Mouse (Mus musculus): ENCODE measurements around the gene Vcam1. TPM values are rescaled to one million over a fixed set of nuclear protein-coding genes. Genes with fewer than 3 reads are reported as not detected.

Vcam1 gene
- polyA plus RNA-seq (2015; fragmentation: Nextera tagmentation; extraction: Ambion mirVana), result 27.9 and 37.4 TPM in 2 replicates

DNA sequence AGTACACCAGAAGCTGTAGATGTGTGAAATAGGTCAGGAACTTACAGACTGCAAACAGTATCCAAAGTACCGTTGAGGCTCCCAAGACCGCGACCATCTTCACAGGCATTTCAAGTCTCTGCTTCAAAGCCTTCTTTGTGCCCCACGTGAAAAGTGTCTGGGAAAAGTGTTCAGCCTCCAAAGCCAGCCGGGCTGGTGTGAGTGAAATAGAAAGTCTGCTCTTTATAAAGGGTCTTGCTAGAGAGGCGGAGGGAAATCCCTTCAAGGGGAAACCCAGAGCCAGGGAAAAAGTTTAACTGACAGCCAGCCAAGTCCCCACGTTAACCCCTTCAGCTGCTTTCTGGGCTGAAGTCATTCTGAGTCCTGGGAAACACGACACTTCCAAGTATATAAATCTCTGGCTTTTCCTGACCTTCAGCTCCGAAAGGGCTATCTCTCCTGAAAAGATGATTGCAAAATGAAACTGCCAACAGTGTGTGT is at the start of gene Vcam1:
Gene Vcam1 (minus strand): TSS at position 430 of the 480 bp plus-strand sequence.
- Histone ChIP-seq H3K9ac (peak within 1 kb of the TSS; percentile 56), H3K27ac (replicated peaks) (peak within 1 kb of the TSS; percentile 70)

DNA sequence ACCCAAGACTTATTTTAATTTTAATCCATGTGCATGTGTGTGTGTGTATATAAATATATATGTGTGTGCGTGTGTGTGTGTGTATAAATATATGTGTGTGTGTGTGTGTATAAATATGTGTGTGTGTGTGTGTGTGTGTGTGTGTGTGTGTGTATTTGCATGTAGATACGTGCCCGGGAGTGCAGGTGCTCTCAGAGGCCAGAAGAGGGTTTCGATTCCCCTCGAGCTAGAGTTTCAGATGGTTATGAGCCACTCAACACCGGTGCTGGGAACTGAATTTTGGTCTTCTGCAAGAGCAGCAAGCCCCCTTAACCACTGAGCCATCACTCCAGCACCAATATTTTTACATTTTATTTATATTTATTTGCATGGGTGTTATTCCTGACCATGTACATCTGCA is 45.6 kb upstream of the Vcam1 start:
- Histone ChIP-seq H3K9me3 (no peaks in the 10 kb centered on the region), H3K4me3 (no peak overlapping the region), H3K4me2 (no peak overlapping the region), H3K27ac (replicated peaks) (no peak overlapping the region), H3K36me3 (no peaks in the 10 kb centered on the region), H3K4me1 (replicated peaks) (no peaks in the 10 kb centered on the region), H3K9ac (no peak overlapping the region), H3K27me3 (no peaks in the 10 kb centered on the region)
- 94% methylated on average over 6 of the region's 6 CpGs for WGBS
- ATAC-seq (ENCODE audit: low read depth), result no peak

More for the DNA sequence above, at the start of gene Vcam1:
- Histone ChIP-seq H3K27me3 (no peaks in the 10 kb centered on the region), H3K4me3 (peak within 1 kb of the TSS; percentile 35), H3K36me3 (no peaks in the 10 kb centered on the region), H3K9me3 (no peaks in the 10 kb centered on the region), H3K4me2 (peak within 1 kb of the TSS; percentile 47), H3K4me1 (replicated peaks) (peaks cover 22% of the 10 kb centered on the region)
- peak; percentile 73 for ATAC-seq (ENCODE audit: low read depth)
- 6% methylated on average over 9 of the region's 9 CpGs for WGBS

DNA sequence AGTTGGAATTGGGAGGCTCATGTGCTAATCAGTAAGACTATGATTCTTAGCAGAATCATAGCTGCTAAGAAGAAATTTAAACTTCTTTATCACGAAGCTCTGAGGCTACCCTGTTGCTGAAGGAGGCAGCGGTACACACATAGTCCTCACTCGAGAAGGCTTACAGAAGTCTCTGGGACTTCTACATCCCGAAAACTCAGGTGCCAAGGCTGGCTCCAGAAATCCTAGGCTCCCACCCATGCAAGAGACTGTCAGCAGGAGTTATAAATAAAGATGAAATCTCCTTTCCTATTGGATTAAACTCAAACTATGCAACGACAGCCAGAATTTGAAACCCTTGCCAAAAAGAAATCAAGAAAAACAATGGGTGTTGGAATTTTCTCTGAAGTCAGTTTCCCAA is 42.0 kb upstream of the Vcam1 start:
- H3K27me3 ChIP-seq, result no peaks in the 10 kb centered on the region
- ATAC-seq (ENCODE audit: low read depth), result no peak
- 87% methylated on average over 5 of the region's 5 CpGs for WGBS
- H3K36me3 ChIP-seq, result no peaks in the 10 kb centered on the region
- H3K4me1 ChIP-seq (replicated peaks), result no peaks in the 10 kb centered on the region
- H3K9ac ChIP-seq, result no peak overlapping the region
- no peak overlapping the region for H3K4me3 ChIP-seq
- no peak overlapping the region for H3K27ac ChIP-seq (replicated peaks)
- H3K9me3 ChIP-seq, result no peaks in the 10 kb centered on the region
- H3K4me2 ChIP-seq, result no peak overlapping the region

DNA sequence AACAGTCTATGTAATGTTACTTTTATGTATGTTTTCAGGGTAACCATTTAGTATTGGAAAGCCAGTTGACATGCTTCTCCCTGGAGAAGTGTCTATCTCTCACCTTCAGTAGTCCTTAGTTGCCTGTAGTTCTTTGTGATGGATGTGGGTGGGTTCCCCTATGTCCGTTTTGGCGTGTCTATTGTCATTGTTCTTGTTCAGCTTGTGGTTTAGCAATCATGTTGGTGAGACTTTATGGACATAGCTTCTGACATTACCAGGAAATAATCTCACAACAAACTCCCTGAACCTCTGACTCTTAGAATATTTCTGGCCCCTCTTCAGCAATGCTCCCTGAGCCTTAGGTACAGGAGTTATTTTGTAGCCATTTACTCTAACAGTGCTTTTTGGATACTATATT is 38.6 kb upstream of the Vcam1 start:
- Histone ChIP-seq H3K4me2 (no peak overlapping the region), H3K9ac (no peak overlapping the region), H3K4me3 (no peak overlapping the region), H3K27me3 (no peaks in the 10 kb centered on the region), H3K9me3 (no peaks in the 10 kb centered on the region), H3K36me3 (no peaks in the 10 kb centered on the region), H3K27ac (replicated peaks) (no peak overlapping the region), H3K4me1 (replicated peaks) (no peaks in the 10 kb centered on the region)
- no peak for ATAC-seq (ENCODE audit: low read depth)
- 82% methylated on average over 2 of the region's 2 CpGs for WGBS

DNA sequence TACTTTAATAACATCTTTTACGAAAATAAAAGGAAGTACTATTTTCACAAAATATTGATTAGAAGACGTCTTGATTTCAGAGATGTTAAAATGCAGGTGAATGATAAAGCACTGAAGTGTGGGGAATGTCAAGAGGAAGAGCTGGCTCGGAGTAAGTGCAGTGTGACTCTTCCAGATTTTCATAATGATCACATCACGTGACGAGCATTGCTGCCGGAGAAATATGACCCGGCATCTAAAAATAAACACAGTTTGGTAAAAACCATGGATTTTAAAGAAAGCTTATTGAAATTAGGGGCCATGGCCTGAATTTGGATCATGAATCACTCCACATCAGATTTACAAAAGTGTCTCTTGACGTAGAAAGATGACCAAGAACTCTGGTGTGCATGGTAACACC is 36.8 kb upstream of the Vcam1 start:
- Histone ChIP-seq H3K9me3 (no peaks in the 10 kb centered on the region), H3K36me3 (no peaks in the 10 kb centered on the region), H3K4me2 (no peak overlapping the region), H3K27me3 (no peaks in the 10 kb centered on the region), H3K27ac (replicated peaks) (no peak overlapping the region), H3K9ac (no peak overlapping the region), H3K4me3 (no peak overlapping the region), H3K4me1 (replicated peaks) (no peaks in the 10 kb centered on the region)
- no peak for ATAC-seq (ENCODE audit: low read depth)
- WGBS, result 91% methylated on average over 8 of the region's 8 CpGs

DNA sequence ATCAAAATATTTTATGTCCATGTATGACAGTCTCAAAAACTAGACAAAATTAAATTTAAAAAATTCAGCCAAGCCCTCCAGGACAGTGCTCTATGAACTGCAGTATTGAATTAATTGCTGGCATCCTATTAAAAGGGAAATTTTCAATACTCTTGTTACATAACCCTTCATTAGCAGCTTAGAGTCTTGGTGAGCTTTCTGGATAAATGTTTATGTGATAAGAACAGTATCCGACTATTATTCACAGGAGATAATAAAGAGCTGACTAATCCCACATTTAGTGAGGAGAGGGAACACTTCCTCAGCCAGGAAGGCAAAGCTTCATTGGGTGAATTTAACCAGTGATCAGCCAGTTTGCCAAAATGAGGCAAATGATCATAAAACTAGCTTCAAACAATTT is 35.5 kb upstream of the Vcam1 start:
- Histone ChIP-seq H3K36me3 (no peaks in the 10 kb centered on the region), H3K27ac (replicated peaks) (no peak overlapping the region), H3K9ac (no peak overlapping the region), H3K4me2 (no peak overlapping the region), H3K4me3 (no peak overlapping the region), H3K9me3 (no peaks in the 10 kb centered on the region), H3K4me1 (replicated peaks) (no peaks in the 10 kb centered on the region), H3K27me3 (no peaks in the 10 kb centered on the region)
- no peak for ATAC-seq (ENCODE audit: low read depth)
- 82% methylated on average over 1 of the region's 1 CpGs for WGBS

DNA sequence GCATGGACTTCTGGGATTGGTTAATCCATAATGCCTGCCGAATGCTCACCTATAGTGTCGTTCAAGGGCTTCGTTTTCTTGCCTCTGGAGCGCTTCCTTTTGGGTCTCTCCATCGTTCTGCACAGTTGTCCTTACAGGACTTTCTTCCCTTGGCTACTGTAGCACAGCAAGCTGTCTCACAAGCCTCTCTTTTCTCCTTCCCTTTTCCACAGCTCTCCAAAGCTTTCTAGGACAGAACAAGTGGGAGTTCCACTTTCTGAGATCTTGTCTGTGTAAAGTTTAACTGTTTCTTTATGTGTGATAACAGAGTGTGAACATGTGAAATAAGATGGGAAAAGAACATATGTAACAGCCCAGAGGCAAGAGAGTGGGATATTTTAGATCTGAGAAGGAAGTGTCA is 34.0 kb upstream of the Vcam1 start:
- Histone ChIP-seq H3K4me2 (no peak overlapping the region), H3K9ac (no peak overlapping the region), H3K27ac (replicated peaks) (no peak overlapping the region), H3K9me3 (no peaks in the 10 kb centered on the region), H3K27me3 (no peaks in the 10 kb centered on the region), H3K36me3 (no peaks in the 10 kb centered on the region), H3K4me1 (replicated peaks) (no peaks in the 10 kb centered on the region), H3K4me3 (no peak overlapping the region)
- no peak for ATAC-seq (ENCODE audit: low read depth)
- WGBS, result 84% methylated on average over 5 of the region's 5 CpGs

DNA sequence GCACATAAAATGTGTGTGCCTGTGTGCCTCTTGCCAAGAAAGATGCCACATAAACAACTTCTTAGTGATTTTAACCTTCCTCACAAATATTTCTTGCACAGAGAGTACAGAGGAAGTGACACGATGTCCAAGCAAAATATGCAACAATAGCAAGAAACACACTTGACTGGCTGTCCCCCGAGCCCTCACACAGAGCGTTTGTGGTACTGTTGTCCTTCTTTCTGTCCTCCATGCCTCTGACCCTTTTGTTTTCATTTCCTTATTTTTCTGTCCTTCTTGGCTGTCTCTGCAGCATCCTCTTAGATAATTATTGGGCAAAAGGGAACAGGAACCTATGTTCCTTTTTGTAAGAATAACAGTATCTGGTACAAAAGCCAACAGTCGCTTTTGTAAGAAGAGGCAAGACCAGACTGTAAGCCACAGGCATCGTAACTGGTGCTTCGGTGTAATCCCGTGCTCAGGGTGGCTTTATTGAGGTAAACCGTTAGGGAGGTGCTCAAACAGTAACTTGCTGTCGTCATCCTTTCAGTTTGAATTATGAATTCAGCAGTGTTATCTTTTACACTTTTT is 32.7 kb upstream of the Vcam1 start:
- Histone ChIP-seq H3K9ac (no peak overlapping the region), H3K27me3 (no peaks in the 10 kb centered on the region), H3K9me3 (no peaks in the 10 kb centered on the region), H3K36me3 (no peaks in the 10 kb centered on the region), H3K4me3 (no peak overlapping the region), H3K27ac (replicated peaks) (no peak overlapping the region), H3K4me1 (replicated peaks) (no peaks in the 10 kb centered on the region), H3K4me2 (no peak overlapping the region)
- WGBS, result 78% methylated on average over 9 of the region's 9 CpGs
- ATAC-seq (ENCODE audit: low read depth), result no peak

DNA sequence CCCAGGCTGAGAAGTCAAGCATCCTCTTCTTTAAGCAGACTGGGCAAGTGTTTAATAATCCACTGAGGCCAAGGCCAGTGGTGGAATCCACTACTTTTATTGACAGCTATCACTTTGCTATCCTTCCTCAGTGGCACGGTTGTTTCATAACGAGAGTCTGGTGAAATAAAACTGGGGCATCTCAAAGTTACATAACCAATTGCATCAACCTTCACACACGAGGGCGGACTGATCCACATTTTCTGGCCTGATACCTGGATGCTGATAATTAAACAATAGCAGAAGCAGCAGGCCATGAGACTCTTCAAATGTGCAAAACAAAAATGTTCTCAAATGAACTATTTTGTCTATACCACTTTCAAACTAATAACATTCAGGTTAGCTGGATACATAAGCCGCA is 29.9 kb upstream of the Vcam1 start:
- 96% methylated on average over 5 of the region's 5 CpGs for WGBS
- no peaks in the 10 kb centered on the region for H3K9me3 ChIP-seq
- no peak overlapping the region for H3K4me2 ChIP-seq
- H3K27me3 ChIP-seq, result no peaks in the 10 kb centered on the region
- H3K36me3 ChIP-seq, result no peaks in the 10 kb centered on the region
- H3K4me1 ChIP-seq (replicated peaks), result no peaks in the 10 kb centered on the region
- no peak overlapping the region for H3K9ac ChIP-seq
- H3K4me3 ChIP-seq, result no peak overlapping the region
- ATAC-seq (ENCODE audit: low read depth), result no peak
- H3K27ac ChIP-seq (replicated peaks), result no peak overlapping the region

DNA sequence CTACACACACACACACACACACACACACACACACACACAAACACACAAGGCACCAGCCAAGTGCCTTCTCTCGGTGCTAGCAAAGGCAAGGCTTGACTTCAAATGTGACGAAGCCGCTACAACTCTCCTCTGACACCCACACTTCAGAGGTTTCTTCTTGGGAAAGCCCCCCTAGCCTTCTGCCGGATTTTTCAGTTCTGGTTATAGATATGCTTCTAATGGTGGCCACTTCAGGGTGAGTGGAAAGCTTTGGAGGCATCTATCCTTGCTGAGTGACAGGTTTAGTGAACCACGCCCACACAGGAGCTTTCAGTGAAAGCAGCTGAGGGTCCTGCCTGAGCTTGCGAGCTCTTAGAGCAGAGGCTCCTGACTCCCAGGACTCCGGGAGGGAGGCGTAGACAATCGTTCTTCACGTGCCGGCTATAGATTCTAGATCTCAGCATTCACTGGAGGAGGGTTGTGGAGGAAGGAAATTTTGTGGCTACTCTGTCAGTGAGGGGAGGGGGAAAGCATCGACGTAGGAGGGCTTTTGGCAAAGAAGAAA is 28.0 kb upstream of the Vcam1 start:
- no peaks in the 10 kb centered on the region for H3K36me3 ChIP-seq
- no peaks in the 10 kb centered on the region for H3K27me3 ChIP-seq
- no peak for ATAC-seq (ENCODE audit: low read depth)
- H3K9me3 ChIP-seq, result no peaks in the 10 kb centered on the region
- H3K27ac ChIP-seq (replicated peaks), result no peak overlapping the region
- H3K4me1 ChIP-seq (replicated peaks), result no peaks in the 10 kb centered on the region
- whole genome bisulfite sequencing, result 76% methylated on average over 13 of the region's 13 CpGs
- H3K4me2 ChIP-seq, result no peak overlapping the region
- no peak overlapping the region for H3K4me3 ChIP-seq
- H3K9ac ChIP-seq, result no peak overlapping the region

DNA sequence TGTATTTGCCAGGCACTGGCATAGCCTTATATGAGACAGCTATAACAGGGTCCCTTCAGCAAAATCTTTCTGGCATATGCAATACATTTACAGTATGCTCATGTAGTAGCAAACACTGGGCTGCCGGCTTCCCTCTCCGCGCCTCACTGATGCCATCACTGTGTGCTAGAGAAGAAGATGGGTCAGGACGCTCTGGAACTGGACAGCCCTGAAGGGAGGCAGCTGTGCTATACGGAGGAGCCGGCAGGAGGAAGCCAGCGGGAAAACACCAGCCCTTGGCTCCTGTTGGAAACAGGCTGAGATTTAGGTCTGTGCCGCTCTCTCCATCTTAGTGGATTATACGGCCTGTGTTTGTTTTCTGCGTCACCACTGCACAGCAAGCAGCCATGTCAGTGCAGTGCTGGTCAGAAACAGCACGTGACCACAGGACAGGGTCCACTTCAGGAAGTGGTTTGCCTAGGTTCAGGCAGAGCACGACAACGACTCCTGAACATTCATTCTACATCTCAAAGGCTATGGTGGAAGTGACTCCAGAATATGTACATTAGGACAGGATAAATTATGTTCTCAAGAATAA is 20.7 kb upstream of the Vcam1 start:
- Histone ChIP-seq H3K9ac (no peak overlapping the region), H3K27me3 (no peaks in the 10 kb centered on the region), H3K4me3 (no peak overlapping the region), H3K9me3 (no peaks in the 10 kb centered on the region), H3K4me2 (no peak overlapping the region), H3K27ac (replicated peaks) (no peak overlapping the region), H3K4me1 (replicated peaks) (no peaks in the 10 kb centered on the region), H3K36me3 (no peaks in the 10 kb centered on the region)
- no peak for ATAC-seq (ENCODE audit: low read depth)
- WGBS, result 83% methylated on average over 13 of the region's 13 CpGs

DNA sequence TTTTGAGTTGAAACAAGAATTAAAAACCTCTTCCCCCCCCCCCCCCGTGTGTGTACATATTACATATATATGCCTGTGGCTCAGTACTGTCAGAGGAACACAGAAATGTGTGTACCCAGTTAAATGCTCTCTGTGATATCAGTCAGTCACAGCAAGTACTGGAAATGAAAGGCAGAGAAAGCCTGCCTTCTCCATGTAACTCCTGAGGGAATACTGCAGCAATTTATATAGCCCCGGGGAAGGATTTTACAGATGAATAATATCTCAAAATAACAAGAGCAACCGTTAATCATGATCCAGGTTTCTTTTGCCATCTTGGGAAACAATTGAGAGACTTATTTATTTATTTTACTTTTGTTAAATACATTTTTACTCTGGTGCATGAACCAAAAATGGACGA is 19.6 kb upstream of the Vcam1 start:
- H3K9ac ChIP-seq, result no peak overlapping the region
- ATAC-seq (ENCODE audit: low read depth), result no peak
- H3K27me3 ChIP-seq, result no peaks in the 10 kb centered on the region
- H3K36me3 ChIP-seq, result no peaks in the 10 kb centered on the region
- no peaks in the 10 kb centered on the region for H3K9me3 ChIP-seq
- WGBS, result 63% methylated on average over 4 of the region's 4 CpGs
- no peak overlapping the region for H3K27ac ChIP-seq (replicated peaks)
- H3K4me2 ChIP-seq, result no peak overlapping the region
- no peak overlapping the region for H3K4me3 ChIP-seq
- H3K4me1 ChIP-seq (replicated peaks), result no peaks in the 10 kb centered on the region

DNA sequence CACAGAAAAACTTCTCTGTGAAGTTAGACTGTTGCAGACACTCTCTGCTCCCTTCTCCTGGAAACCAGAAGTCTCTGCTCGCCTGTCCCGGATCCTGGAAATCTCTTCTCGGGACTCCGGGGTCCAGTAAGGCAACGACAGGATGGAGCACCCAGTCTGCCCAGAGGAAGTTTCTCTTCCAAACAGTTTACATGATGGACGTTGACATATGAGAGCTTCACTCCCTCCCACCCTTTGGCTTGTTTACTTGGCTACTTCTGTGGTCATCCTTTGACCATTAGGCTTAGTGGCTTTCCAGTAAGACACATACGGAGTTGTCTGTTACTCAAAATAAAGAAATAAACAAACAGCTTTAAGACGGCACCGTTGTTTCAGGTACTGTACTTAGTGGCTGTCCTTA is 19.2 kb upstream of the Vcam1 start:
- Histone ChIP-seq H3K4me1 (replicated peaks) (no peaks in the 10 kb centered on the region), H3K27ac (replicated peaks) (no peak overlapping the region), H3K4me3 (no peak overlapping the region), H3K9me3 (no peaks in the 10 kb centered on the region), H3K36me3 (no peaks in the 10 kb centered on the region), H3K27me3 (no peaks in the 10 kb centered on the region), H3K9ac (no peak overlapping the region), H3K4me2 (no peak overlapping the region)
- ATAC-seq (ENCODE audit: low read depth), result no peak
- 80% methylated on average over 9 of the region's 9 CpGs for WGBS

Data from neural tube, embryonic 13.5 days (tissue).